Mouse (Mus musculus) spleen, adult 2 months (tissue): Measurements from ENCODE around the gene Zfp764.

ENCODE experiments used
- CTCF ChIP-seq: fragments of 200-500 bp; IDR thresholded peaks from 2 replicates; pipeline ENCODE4 v1.5.1; 2011; ENCODE audit warnings: mild to moderate bottlenecking, inconsistent platforms; ENCODE audit not compliant: insufficient read depth, insufficient read length, insufficient replicate concordance; ENCODE audit errors: extremely low read depth
- POLR2A ChIP-seq: fragments of 200-500 bp; IDR thresholded peaks from 2 replicates; pipeline ENCODE4 v1.6.1; 2011; ENCODE audit warnings: low read depth, low read length, inconsistent platforms

DNA sequence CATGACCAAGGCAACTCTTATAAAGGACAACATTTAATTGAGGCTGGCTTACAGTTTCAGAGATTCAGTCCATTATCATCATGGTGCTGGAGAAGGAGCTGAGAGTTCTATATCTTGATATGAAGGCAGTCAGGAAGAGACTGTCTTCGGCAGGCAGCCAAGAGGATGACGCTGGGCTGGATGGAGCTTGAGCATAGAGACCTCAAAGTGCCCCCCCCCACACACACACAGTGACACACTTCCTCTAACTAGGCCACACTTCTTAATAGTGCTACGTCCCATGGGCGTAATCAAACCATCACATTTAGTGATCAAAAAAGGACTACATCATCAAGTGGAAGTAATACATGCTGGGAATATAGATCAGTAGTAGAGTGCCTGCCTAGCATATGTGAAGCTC, 28.6 kb upstream of the Zfp764 start:
- TF ChIP-seq CTCF = no peak
- TF ChIP-seq POLR2A = no peak
